Mouse (Mus musculus) ES-Bruce4 (cell line): ENCODE measurements around the gene Ctdnep1.

Experiments used
- CTCF ChIP-seq: IDR thresholded peaks from one replicate; pipeline ENCODE4 v1.8.1; 2011; ENCODE audit warnings: low read depth, low read length
- EP300 ChIP-seq: IDR thresholded peaks from 2 replicates; pipeline ENCODE4 v1.6.1; 2011; ENCODE audit warnings: low read depth, low read length; ENCODE audit not compliant: insufficient read depth
- POLR2A ChIP-seq: IDR thresholded peaks from one replicate; pipeline ENCODE4 v1.8.1; 2011; ENCODE audit warnings: low read length; ENCODE audit not compliant: insufficient read depth

DNA sequence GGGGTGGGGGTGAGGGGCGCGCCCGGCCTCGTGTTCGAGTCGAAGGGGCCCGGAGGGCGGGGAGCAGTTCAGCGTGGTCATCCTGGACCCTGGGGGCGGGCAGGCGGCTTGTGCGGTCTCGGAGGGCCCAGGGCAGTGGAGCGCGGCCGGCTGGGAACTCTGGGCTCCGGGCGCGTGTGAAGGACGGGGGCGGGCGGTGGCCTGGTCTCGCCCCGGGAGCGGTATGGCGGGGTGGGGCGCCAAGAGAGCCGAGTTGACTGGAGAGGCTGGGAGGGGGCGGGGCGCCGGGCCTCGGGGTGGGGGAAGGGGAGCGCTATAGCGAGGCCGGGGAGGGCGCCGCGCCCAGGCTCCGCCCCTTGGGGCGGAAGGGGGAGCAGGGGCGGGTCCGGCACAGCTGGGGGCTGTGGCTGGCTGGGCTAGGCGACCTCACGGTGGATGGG is 16.1 kb downstream of the Ctdnep1 start:
- TF ChIP-seq CTCF (no peak), POLR2A (peak; percentile 28), EP300 (no peak)
